Mouse (Mus musculus): ENCODE data around the gene Flrt2.

- TF ChIP-seq CTCF (IDR thresholded peaks at IDR 0.05; ENCODE audit: low read depth, low read length): no peak
- no peak for TF ChIP-seq POLR2A (IDR thresholded peaks at IDR 0.05; ENCODE audit: extremely low read depth, insufficient read depth, low read length)
These were observed 47.7 kb downstream of the Flrt2 start for GRCm38 (mm10) chr12:95739739-95740138.
